Mouse (Mus musculus) bone marrow, adult 2 months (tissue): Measurements from ENCODE around the gene Gm14862.
A peak's percentile ranks its signal among the peaks of the same experiment; 100 is the strongest.

Experiments used
- CTCF ChIP-seq: fragments of 200-500 bp; IDR thresholded peaks from 2 replicates; pipeline ENCODE4 v1.5.1; 2011; ENCODE audit warnings: low read length, control low read depth; ENCODE audit not compliant: control insufficient read depth, insufficient read depth
- POLR2A ChIP-seq: fragments of 200-500 bp; IDR thresholded peaks from 2 replicates; pipeline ENCODE4 v1.6.1; 2011; ENCODE audit warnings: low read depth, mild to moderate bottlenecking, control low read depth, low read length, borderline replicate concordance; ENCODE audit not compliant: control insufficient read depth

- TF ChIP-seq CTCF (peak; percentile 42; the same call in 1 of the 2 replicates), POLR2A (no peak)
Measured at GRCm38 (mm10) chrX:9221206-9221605, 35.5 kb downstream of the Gm14862 start.
